Mouse (Mus musculus) neural tube, embryonic 11.5 days (tissue): ENCODE measurements around the gene Tmem183a. TPM values are rescaled to one million over a fixed set of nuclear protein-coding genes. Genes with fewer than 3 reads are reported as not detected.

Experiments used
- ATAC-seq: fragments of 200-750 bp; cut with Nextera tagmentation; 2 replicates; pipeline ENCODE4 v1.8.0; 2017; ENCODE audit warnings: moderate number of reproducible peaks, mild to moderate bottlenecking, moderate TSS enrichment, moderate library complexity; ENCODE audit not compliant: insufficient read depth, low FRiP score, low TSS enrichment
- DNase-seq: peaks from one replicate; pipeline ENCODE4 v3.0.0-alpha.2; 2015; ENCODE audit warnings: low spot score
- H3K27ac ChIP-seq: fragments of 300-500 bp; sonication (generic); 2 replicates; pipeline ENCODE4 v1.5.1; 2014; ENCODE audit warnings: low read depth, mild to moderate bottlenecking, low read length
- H3K27me3 ChIP-seq: fragments of 300-500 bp; sonication (generic); 2 replicates; pipeline ENCODE4 v1.6.1; 2014; ENCODE audit warnings: mild to moderate bottlenecking, low read length, mixed read lengths; ENCODE audit not compliant: control insufficient read depth, insufficient read depth
- H3K36me3 ChIP-seq: fragments of 300-500 bp; sonication (generic); 2 replicates; pipeline ENCODE4 v1.6.1; 2014; ENCODE audit warnings: mild to moderate bottlenecking, low read length, moderate library complexity, mixed read lengths; ENCODE audit not compliant: control insufficient read depth, insufficient read depth
- H3K4me1 ChIP-seq: fragments of 300-500 bp; sonication (generic); 2 replicates; pipeline ENCODE4 v1.6.1; 2014; ENCODE audit warnings: low read length, mixed read lengths; ENCODE audit not compliant: control insufficient read depth, insufficient read depth
- H3K4me2 ChIP-seq: fragments of 300-500 bp; sonication (generic); 2 replicates; pipeline ENCODE4 v1.6.1; 2014; ENCODE audit warnings: low read depth, mild to moderate bottlenecking, moderate library complexity
- H3K4me3 ChIP-seq: fragments of 300-500 bp; sonication (generic); 2 replicates; pipeline ENCODE4 v1.5.1; 2014; ENCODE audit warnings: low read depth, low read length
- H3K9ac ChIP-seq: fragments of 300-500 bp; sonication (generic); 2 replicates; pipeline ENCODE4 v1.6.1; 2014; ENCODE audit warnings: mild to moderate bottlenecking, low read length
- H3K9me3 ChIP-seq: fragments of 300-500 bp; sonication (generic); 2 replicates; pipeline ENCODE4 v1.6.1; 2016; ENCODE audit warnings: low read length; ENCODE audit not compliant: control insufficient read depth
- WGBS: fragments of 180-500 bp; shearing (Covaris S2); extraction: QIAGEN DNeasy Blood & Tissue Kit; methylation state at CpG from one replicate; pipeline ENCODE4 v1.1.7; 2014; 5-methylcytosine and 5-hydroxymethylcytosine counted together
- polyA plus RNA-seq: library from polyadenylated mRNA; unstranded; fragments of >200 nt; fragmentation: Nextera tagmentation; extraction: Ambion mirVana; gene quantifications from 2 replicates; pipeline ENCODE4 v1.2.1, GENCODE M21; 2014

The Tmem183a gene
- polyA plus RNA-seq, 1 experiment from 2014 or later, result 117 TPM

DNA sequence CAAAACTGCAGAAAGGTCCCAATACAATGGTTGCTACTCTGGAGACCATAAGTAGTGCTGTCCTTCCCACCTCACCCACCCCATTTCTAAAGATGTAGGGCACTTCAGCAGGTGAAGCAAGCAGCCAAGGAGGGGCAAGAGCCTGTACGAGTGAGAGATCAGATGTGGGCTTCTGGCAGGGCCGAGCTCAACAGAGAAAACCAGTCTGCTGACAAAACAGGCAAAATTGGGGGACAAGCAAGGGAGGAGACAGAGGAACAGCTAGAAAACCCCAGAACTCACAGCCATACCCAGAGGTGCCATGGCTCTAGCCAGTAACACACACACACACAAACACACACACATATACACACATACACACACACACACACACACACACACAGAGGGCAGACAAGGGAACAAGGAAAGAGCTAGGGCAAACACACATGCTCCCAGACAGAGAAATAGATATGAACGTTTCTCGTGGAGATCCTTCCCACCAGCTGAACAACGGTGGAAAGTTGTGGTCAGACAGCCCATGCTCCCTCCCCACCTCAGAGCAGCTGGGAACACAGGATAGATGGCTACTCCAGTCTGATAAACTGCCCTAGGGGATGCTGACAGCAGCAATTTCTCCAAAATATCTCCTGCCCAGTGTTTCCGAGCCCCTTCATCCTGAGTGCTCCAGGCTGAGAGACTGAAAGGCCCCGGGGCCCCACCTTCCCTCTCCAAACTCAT, 27.5 kb downstream of the Tmem183a start:
- ATAC-seq (no peak), DNase-seq (no peak)
- 82% methylated on average over 7 of the region's 7 CpGs for WGBS
- Histone ChIP-seq H3K36me3 (no peaks in the 10 kb centered on the region), H3K4me1 (no peaks in the 10 kb centered on the region), H3K4me2 (no peak overlapping the region), H3K9ac (no peak overlapping the region), H3K27ac (no peak overlapping the region), H3K9me3 (no peaks in the 10 kb centered on the region), H3K27me3 (no peaks in the 10 kb centered on the region), H3K4me3 (no peak overlapping the region)

DNA sequence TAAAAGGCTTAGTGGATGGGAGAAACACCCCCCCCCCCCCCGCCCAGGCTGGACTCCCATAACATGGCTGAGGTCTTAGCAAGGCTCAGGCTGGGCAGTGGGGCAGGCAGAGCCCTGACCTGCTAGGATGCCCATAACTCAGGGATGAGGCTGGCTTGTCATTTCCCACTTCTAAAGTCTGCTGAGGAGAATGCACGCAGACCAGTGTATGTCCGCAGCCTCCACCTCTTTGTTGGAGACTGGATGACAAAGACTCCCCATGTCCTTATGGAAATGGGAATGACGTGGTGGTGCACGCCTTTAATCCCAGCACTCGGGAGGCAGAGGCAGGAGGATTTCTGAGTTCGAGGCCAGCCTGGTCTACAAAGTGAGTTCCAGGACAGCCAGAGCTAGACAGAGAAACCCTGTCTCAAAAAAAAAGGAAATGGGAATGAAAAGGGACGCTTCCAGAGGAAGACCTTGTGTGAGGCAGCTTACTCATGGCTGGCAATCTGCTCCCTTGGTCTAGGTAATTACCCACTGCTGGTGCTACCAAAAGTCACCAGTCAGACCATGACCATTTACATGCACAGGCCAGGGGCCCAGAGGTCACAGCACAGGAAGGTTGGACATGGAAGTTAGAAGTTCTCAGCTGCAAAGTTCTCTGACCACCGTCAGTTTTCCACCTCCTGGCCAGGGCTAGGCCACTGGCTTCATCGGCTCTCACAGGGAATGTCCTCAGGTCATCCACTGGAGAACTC, 28.2 kb downstream of the Tmem183a start:
- DNase-seq (no peak), ATAC-seq (no peak)
- Histone ChIP-seq H3K27me3 (no peaks in the 10 kb centered on the region), H3K9me3 (no peaks in the 10 kb centered on the region), H3K9ac (no peak overlapping the region), H3K36me3 (no peaks in the 10 kb centered on the region), H3K27ac (no peak overlapping the region), H3K4me2 (no peak overlapping the region), H3K4me3 (no peak overlapping the region), H3K4me1 (no peaks in the 10 kb centered on the region)
- 81% methylated on average over 10 of the region's 10 CpGs for WGBS

GRCm38 (mm10) chr1:134332770-134333271, 29.0 kb downstream of the Tmem183a start, which contains the start of gene Ppfia4:
Gene Ppfia4 (minus strand): TSS chr1:134332928.
- Histone ChIP-seq H3K4me2 (no peak within 1 kb of the TSS), H3K27me3 (no peaks in the 10 kb centered on the region), H3K4me3 (no peak within 1 kb of the TSS), H3K36me3 (no peaks in the 10 kb centered on the region), H3K4me1 (no peaks in the 10 kb centered on the region), H3K9ac (no peak within 1 kb of the TSS), H3K27ac (no peak within 1 kb of the TSS), H3K9me3 (no peaks in the 10 kb centered on the region)
- DNase-seq, result no peak
- 63% methylated on average over 13 of the region's 13 CpGs for WGBS
- ATAC-seq, result no peak

GRCm38 (mm10) chr1:134331879-134332635, 29.7 kb downstream of the Tmem183a start:
- no peak overlapping the region for H3K9ac ChIP-seq
- ATAC-seq (no peak), DNase-seq (peak; percentile 80)
- H3K36me3 ChIP-seq, result no peaks in the 10 kb centered on the region
- H3K9me3 ChIP-seq, result no peaks in the 10 kb centered on the region
- no peaks in the 10 kb centered on the region for H3K4me1 ChIP-seq
- no peaks in the 10 kb centered on the region for H3K27me3 ChIP-seq
- H3K4me2 ChIP-seq, result no peak overlapping the region
- H3K27ac ChIP-seq, result no peak overlapping the region
- 64% methylated on average over 20 of the region's 20 CpGs for WGBS
- no peak overlapping the region for H3K4me3 ChIP-seq

DNA sequence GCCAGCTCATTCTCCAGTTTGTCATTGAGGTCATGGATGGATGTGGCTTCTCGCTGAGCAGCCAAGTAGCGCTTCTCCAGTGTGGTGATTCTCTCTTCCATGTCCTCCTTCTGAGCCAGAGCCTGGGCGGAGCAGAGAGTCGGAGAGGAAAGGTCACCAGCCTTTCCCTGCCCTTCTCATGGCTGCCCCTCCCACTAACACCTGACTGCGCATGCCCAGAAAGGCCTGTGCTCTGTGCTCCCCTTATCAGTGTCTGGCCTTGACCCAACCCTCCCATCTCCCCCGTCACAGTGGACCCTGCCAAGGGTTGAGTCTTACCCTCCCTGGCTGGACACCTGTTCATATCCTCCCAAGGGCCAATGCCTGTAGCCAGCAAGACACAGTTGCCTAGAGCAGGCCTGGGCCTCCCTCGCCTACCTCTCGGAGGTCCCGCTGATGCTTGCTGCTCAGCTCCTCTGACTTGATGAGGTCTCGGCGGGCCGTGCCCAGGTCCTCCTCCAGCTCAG, 34.9 kb downstream of the Tmem183a start:
- DNase-seq, result no peak
- Histone ChIP-seq H3K4me2 (no peak overlapping the region), H3K4me3 (no peak overlapping the region), H3K4me1 (no peaks in the 10 kb centered on the region), H3K27me3 (no peaks in the 10 kb centered on the region), H3K36me3 (no peaks in the 10 kb centered on the region), H3K27ac (no peak overlapping the region), H3K9ac (no peak overlapping the region), H3K9me3 (no peaks in the 10 kb centered on the region)
- ATAC-seq, result no peak
- 91% methylated on average over 12 of the region's 12 CpGs for WGBS

DNA sequence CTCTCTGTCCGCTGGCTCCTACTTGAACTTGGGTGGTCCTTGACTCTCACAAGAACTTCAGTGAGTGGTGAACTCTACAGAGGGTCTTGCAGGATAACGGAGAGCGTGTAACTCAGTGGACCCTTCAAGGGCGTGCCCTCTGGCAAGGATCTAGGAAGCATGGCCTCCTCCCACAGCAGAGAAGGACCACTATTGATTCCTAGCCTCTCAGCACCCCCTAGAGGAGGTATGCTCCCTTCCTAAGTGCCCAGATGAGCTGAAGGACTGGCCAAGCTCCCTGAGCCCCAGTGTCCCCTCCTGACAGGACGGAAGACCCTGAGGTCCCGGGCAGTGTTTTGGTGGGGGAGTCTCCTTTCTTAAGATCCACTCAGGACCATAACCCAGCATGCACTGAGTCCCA, 39.2 kb downstream of the Tmem183a start:
- ATAC-seq (no peak), DNase-seq (no peak)
- Histone ChIP-seq H3K9me3 (no peaks in the 10 kb centered on the region), H3K4me2 (no peak overlapping the region), H3K4me1 (peaks cover 10% of the 10 kb centered on the region), H3K4me3 (no peak overlapping the region), H3K27me3 (no peaks in the 10 kb centered on the region), H3K27ac (no peak overlapping the region), H3K9ac (no peak overlapping the region), H3K36me3 (no peaks in the 10 kb centered on the region)
- 84% methylated on average over 6 of the region's 6 CpGs for WGBS

DNA sequence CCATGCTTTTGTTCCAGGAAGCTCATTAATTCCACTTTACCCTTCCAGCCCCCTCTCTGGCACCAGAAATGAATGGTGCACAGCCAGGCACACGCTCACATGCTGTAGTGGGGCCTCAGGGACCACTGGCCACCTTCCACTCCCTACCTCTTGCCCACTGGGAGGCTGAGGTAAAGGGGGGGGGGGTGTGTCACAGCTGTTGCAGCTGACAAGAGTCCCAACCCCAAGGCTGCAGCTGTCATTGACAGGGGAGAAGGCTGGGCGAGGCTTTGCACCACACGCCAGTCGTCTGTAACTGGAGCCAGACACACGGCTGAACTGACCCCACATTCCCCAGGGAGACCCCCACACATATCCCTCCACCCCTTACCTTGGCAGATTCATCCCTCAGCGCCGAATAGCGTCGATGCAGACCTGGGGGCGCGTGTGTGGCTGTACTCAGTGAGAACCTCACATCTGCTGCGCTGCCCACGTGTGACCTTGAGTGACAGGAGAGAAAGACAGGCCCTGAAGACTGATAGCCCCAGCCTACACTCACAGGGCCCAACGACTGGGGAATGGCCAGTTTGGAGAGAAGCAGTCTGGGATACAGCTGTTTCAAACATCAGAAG, 41.0 kb downstream of the Tmem183a start:
- Histone ChIP-seq H3K4me2 (no peak overlapping the region), H3K36me3 (no peaks in the 10 kb centered on the region), H3K4me1 (peaks cover 10% of the 10 kb centered on the region), H3K4me3 (no peak overlapping the region), H3K27me3 (no peaks in the 10 kb centered on the region), H3K9ac (no peak overlapping the region), H3K9me3 (no peaks in the 10 kb centered on the region), H3K27ac (no peak overlapping the region)
- DNase-seq, result peak; percentile 48
- 56% methylated on average over 14 of the region's 14 CpGs for WGBS
- ATAC-seq, result peak; percentile 31

- 93% methylated on average over 5 of the region's 5 CpGs for WGBS
- H3K36me3 ChIP-seq, result no peaks in the 10 kb centered on the region
- no peak overlapping the region for H3K4me2 ChIP-seq
- no peak overlapping the region for H3K27ac ChIP-seq
- ATAC-seq (no peak), DNase-seq (no peak)
- peaks cover 10% of the 10 kb centered on the region for H3K4me1 ChIP-seq
- H3K4me3 ChIP-seq, result no peak overlapping the region
- H3K9ac ChIP-seq, result no peak overlapping the region
- no peaks in the 10 kb centered on the region for H3K27me3 ChIP-seq
- no peaks in the 10 kb centered on the region for H3K9me3 ChIP-seq
Observed at GRCm38 (mm10) chr1:134318261-134318660, 43.5 kb downstream of the Tmem183a start.
